Mouse (Mus musculus) E14TG2a.4 (cell line): ENCODE results near the gene Slc13a3.

ENCODE experiments used
- CTCF ChIP-seq: conservative IDR thresholded peaks from 2 replicates; pipeline ENCODE4 v1.5.1; 2014; ENCODE audit warnings: low read length
- NANOG ChIP-seq: IDR thresholded peaks from 2 replicates; pipeline ENCODE4 v1.6.1; 2014; ENCODE audit warnings: borderline replicate concordance, low read length, mixed read lengths
- POU5F1 ChIP-seq: IDR thresholded peaks from 2 replicates; pipeline ENCODE4 v1.6.1; 2014; ENCODE audit warnings: low read length, borderline replicate concordance

GRCm38 (mm10) chr2:165510466-165510865 is 37.4 kb upstream of the Slc13a3 start:
- TF ChIP-seq CTCF (no peak), POU5F1 (no peak), NANOG (no peak)
